Mouse (Mus musculus) embryo, embryonic 11 days (tissue): ENCODE measurements at regions not wholly inside any gene's neighbourhood (a gene's known extent, or its start where the extent isn't known, plus 50 kb on each side); places are given as distances from the start of the nearest gene placed in this dataset.
"Not testable (repeated sequence)": the region's sequence is repeated elsewhere in the genome, so short reads cannot be mapped to it uniquely, and the experiment has no call there.

ENCODE experiments used
- DNase-seq: peaks from one replicate; pipeline ENCODE4 v3.0.0-alpha.2; 2015

DNA sequence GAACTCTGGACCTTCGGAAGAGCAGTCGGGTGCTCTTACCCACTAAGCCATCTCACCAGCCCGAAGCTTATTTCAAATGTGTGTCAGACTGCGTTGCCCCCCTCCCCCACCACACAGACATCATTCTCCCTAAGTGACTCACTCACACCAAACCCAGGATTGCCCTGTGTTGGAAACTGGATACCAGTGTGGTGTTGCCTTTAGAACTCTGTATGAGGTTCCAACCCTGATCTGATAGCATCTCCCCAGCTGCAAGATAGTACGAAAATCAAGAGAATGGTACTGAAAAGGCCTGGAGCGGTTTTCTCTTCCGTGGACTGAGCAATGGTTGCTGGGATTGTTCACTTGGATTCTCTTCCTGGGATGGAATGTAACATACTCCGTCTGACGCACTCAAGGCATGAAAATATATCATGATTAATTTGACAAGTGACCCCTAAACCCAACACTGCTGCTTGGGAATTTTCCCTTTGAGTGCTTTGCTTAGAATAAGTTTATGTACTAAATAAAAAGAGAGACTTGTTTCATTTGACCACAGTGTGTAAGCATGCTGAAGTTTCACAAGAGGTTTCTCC, 63.0 kb downstream of the Hand2 start:
- no peak for DNase-seq

DNA sequence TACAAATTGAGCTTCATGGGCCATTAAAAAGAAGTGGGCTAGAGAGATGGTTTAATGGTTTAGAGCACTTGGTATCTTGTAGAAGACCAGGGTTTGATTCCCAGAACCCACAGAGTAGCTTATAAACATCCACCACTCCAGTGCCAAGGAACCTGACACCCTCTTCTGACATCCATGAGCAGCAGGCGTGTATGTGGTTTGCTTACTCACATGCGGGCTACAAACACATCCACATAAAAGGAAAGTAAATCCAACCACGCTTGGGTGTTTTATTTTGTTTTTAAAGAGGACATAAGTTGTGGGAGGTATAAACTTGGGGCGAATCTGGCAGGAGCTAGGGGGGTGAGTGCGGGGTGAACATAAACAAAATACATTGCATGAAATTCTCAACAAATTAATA, 66.8 kb downstream of the Hand2 start:
- DNase-seq, result no peak

DNA sequence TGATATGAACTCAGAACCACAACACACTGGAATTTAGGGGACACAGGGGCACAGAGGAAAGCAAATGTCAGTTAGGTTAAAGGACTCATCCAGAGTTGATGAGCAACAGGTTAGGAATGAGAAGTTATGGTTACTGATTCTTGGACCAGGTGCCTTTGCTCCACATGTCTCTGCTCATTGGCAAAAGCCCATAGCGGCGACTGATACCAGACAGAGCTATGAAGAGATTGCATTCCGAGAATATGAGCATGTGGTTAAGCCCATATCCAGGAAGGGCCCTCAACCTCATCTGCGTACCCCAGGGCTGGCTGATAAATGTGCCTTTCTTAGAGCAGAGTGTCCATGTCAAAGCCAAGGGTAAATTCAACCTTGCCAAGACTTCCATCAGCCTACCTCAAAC, 67.1 kb upstream of the Scrg1 start:
- DNase-seq, result no peak

DNA sequence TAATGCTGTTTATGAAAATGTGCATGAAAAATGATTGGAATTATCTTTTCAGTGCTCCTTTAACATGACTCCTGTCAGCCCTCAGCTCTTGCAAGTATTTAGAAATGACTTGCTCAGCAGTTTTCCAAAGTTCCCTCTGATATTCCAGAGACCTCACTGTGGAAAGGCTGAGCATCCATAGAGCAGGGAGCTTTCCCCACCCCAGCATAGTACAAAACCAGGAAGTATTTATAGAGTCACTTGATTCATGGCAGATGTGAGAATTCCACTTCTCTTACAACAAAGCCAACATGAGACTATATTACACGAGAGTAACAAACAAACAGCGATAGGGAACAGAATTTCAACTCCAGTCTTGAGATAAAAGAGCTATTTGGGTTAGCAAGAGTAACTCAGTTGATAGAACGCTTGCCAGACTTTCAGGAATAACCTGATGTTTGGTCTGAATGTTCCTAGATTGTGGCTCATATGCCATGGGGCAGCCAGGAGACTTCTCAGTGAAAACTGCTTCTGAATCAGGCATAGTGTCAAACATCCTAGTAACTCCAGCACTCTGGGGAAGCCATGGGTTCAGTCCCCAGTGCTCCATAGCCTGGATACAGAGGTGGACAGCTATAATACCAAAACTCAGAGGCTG, 57.6 kb upstream of the Scrg1 start:
- no peak for DNase-seq

DNA sequence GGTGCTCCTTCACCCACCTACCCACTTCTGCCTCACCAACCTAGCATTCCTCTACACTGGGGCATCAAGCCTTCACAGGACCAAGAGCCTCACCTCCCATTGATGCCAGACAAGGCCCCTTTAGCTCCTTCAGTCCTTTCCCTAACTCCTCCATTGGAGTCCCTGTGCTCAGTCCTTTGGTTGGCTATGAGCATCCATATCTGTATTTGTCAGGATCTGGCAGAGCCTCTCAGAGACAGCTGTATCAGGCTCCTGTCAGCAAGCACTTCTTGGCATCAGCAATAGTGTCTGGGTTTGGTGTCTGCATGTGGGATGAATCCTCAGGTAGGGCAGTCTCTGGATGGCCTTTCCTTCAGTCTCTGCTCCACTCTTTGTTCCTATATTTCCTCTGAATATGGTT, 55.6 kb upstream of the Scrg1 start:
- DNase-seq, result not testable (repeated sequence)

DNA sequence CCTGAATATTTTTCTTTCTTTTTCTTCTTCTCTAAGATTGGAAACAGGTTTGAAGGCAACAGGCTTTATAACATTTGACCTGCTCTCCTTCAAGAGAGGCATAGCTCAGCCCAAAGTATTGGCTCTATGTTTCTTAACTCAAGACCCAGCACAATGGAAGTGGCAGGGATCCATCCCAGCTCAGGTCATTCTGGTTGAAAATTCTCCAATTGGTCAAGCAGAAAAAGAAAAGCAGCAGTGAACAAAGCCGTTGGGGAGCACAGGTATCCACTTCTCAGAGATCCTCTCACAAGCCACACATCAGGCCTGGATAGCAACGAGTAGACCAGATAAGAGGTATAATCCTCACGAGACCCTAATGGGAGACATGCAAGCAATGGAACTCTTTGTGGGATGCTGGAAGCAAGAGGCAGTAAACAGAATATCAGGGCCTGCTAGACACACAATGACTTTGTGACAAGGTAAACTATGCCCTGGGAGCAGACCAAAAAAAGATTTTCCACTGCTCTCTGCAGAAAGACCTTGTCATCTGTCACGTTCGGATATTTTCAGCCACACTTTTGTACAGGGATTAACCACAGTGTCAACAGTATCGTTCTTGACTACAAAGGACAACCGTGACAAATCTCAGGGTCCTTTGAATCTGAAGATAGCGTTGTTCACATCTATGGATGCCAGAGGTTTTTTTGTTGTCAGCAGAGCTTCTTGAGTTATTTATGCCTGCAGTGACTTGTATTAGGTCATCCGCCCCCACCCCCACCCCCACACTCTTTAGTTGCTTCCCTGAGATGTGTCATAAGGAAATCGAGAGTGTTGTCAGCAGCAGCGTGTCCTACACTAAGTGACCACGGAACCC, 54.7 kb upstream of the Scrg1 start:
- DNase-seq, result no peak

DNA sequence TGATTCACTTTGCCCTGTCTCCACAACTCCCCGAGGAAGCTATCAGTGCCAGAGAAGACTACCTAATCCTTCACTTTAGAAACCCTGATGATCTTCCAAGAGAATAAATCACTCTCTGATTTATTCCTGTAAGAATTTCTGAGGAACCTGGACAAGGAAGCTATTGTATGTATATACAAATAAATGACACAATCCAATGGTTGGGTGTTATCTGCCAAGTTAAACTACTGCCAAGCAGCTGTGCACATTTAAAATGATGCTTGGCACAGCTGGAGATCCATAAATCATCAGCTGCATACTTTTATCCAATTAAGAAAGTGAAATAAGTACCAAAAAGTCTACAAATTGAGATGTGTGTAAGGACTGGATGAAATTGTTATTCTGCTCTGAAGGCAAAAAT, 54.1 kb upstream of the Scrg1 start:
- DNase-seq, result no peak

DNA sequence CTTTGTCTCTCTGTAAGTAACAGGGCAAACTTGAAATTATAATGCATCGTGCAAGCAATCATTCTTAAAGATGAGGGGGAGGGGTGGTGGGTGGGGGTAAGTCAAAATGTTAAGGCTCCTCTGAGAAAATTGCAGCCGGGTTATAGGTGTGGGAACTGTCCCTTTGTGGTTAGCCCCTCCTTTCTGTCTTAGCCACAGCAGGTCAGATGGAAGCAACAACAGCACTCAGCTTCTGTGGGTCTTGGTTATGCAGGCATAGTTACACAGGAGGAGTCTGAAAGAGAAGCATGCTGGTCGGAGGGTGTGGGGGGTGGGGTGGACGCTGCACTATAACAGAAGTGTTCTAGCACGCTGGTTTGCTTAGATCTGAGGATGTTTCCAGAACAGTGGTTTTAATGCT, 53.5 kb upstream of the Scrg1 start:
- DNase-seq, result no peak

DNA sequence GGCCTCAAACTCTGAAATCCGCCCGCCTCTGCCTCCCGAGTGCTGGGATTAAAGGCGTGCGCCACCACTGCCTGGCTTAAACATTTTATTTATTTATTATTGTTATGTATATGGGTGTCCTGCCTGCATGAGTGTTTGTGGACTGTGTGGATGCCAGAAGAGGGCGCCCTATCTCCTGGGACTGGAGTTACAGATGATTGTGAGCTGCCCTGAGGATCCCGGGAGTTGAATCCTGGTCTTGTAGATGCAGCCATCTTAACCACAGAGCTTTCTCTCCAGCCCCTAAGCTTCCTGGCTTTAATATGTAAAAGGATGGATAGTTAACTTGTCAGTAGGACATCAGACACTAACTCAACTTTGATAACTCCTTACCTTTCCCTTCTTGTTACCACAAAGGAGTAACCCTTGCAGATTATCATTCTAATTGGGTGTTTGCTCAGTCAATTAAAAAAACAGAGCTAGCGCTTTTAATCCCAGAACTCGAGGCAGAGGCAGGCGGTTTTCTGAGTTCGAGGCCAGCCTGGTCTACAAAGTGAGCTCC, 52.0 kb upstream of the Scrg1 start:
- no peak for DNase-seq

DNA sequence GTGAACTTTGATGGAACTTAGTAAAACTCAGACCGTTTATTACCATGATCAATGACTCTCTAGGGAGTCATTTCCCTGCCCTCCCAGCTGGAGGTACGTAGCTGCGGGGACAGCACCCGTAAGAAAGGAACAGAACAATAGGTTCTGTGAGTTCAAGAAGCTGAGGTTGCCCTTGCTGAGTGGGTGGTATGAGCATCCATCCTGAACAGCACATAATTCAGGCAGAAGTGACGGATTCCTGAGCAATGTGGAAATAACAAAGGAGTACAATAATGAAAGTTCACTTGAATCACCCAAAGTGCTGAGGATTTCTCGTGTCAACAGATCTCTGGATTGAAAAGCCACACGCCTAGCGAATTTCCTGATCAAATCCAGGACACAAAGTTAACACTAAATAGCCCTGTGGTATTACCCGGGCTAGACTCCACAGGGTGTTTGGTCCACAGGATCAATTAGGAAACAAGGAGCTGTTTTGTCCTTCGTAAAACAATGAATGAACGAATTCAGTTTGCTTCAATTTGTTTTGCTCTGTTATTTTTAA, 50.4 kb upstream of the Scrg1 start:
- DNase-seq, result peak; percentile 48
